Mouse (Mus musculus): ENCODE measurements around the gene Mbd3.
A peak's percentile ranks its signal among the peaks of the same experiment; 100 is the strongest.
"Not testable (repeated sequence)": the region's sequence is repeated elsewhere in the genome, so short reads cannot be mapped to it uniquely, and the experiment has no call there.

Mbd3 gene

GRCm38 (mm10) chr10:80365736-80366135, 33.6 kb downstream of the Mbd3 start:
- no peak for DNase-seq

GRCm38 (mm10) chr10:80363734-80364133, 35.6 kb downstream of the Mbd3 start:
- no peak for DNase-seq

GRCm38 (mm10) chr10:80357994-80358639, 41.2 kb downstream of the Mbd3 start:
- DNase-seq = no peak

GRCm38 (mm10) chr10:80357336-80357735, 42.0 kb downstream of the Mbd3 start:
- DNase-seq = no peak

GRCm38 (mm10) chr10:80356737-80357136, 42.6 kb downstream of the Mbd3 start:
- DNase-seq = no peak

- DNase-seq = no peak
Observed at GRCm38 (mm10) chr10:80356001-80356682, 43.2 kb downstream of the Mbd3 start, which contains the start of gene Plk5. Plk5 (plus strand) TSS chr10:80356459.

- no peak for DNase-seq
Observed at GRCm38 (mm10) chr10:80355431-80355830, 43.9 kb downstream of the Mbd3 start.

- no peak for DNase-seq
Observed at GRCm38 (mm10) chr10:80352727-80353126, 46.6 kb downstream of the Mbd3 start.

GRCm38 (mm10) chr10:80351896-80352295, 47.5 kb downstream of the Mbd3 start:
- DNase-seq = no peak

- peak; percentile 97 for DNase-seq
Observed at GRCm38 (mm10) chr10:80350292-80350691, 49.1 kb downstream of the Mbd3 start.

- DNase-seq = peak; percentile 97
Observed at GRCm38 (mm10) chr10:80348981-80349380, 50.4 kb downstream of the Mbd3 start.

GRCm38 (mm10) chr10:80348244-80348781, 51.0 kb downstream of the Mbd3 start, which contains the start of gene Adamtsl5:
Adamtsl5 (minus strand) TSS chr10:80348412.
- DNase-seq = peak; percentile 99

- DNase-seq = peak; percentile 97
Observed at GRCm38 (mm10) chr10:80347514-80347967, 51.8 kb downstream of the Mbd3 start.

- not testable (repeated sequence) for DNase-seq
Observed at GRCm38 (mm10) chr10:80345929-80346328, 53.4 kb downstream of the Mbd3 start.

GRCm38 (mm10) chr10:80345122-80345521, 54.2 kb downstream of the Mbd3 start:
- peak; percentile 95 for DNase-seq

GRCm38 (mm10) chr10:80344131-80344661, 55.2 kb downstream of the Mbd3 start:
- DNase-seq = peak; percentile 98

- DNase-seq = peak; percentile 95
Observed at GRCm38 (mm10) chr10:80343425-80343895, 55.9 kb downstream of the Mbd3 start.

GRCm38 (mm10) chr10:80342749-80343424, 56.5 kb downstream of the Mbd3 start:
- peak; percentile 97 for DNase-seq
